Mouse (Mus musculus): ENCODE results near the gene Zc3h7a.

GRCm38 (mm10) chr16:11134348-11135344 is 41.5 kb downstream of the Zc3h7a start, which contains the start of gene Txndc11:
- TF ChIP-seq CTCF (IDR thresholded peaks at IDR 0.05; ENCODE audit: insufficient read depth, low read depth, low read length), result no peak
- peak; percentile 92 for TF ChIP-seq POLR2A (IDR thresholded peaks at IDR 0.05; ENCODE audit: insufficient read depth, low read depth, low read length)

Measured in olfactory bulb, adult 2 months (tissue).